Mouse (Mus musculus) neural tube, embryonic 12.5 days (tissue): ENCODE measurements around the gene Lilrb4a. TPM values are rescaled to one million over a fixed set of nuclear protein-coding genes. Genes with fewer than 3 reads are reported as not detected.
"Not testable (repeated sequence)": the region's sequence is repeated elsewhere in the genome, so short reads cannot be mapped to it uniquely, and the experiment has no call there.

Experiments
- ATAC-seq: fragments of 200-750 bp; cut with Nextera tagmentation; 2 replicates; pipeline ENCODE4 v1.8.0; 2017; ENCODE audit warnings: low read depth, mild to moderate bottlenecking, moderate TSS enrichment, moderate library complexity; ENCODE audit not compliant: low FRiP score
- H3K27ac ChIP-seq: fragments of 300-500 bp; sonication (generic); 2 replicates; pipeline ENCODE4 v1.5.1; 2016
- H3K27me3 ChIP-seq: fragments of 300-500 bp; sonication (generic); replicated peaks from 2 replicates; pipeline ENCODE4 v1.6.1; 2016; ENCODE audit warnings: mild to moderate bottlenecking
- H3K36me3 ChIP-seq: fragments of 300-500 bp; sonication (generic); 2 replicates; pipeline ENCODE4 v1.6.1; 2016; ENCODE audit warnings: mild to moderate bottlenecking
- H3K4me1 ChIP-seq: fragments of 300-500 bp; sonication (generic); 2 replicates; pipeline ENCODE4 v1.6.1; 2016
- H3K4me2 ChIP-seq: fragments of 300-500 bp; sonication (generic); replicated peaks from 2 replicates; pipeline ENCODE4 v1.6.1; 2016; ENCODE audit warnings: mild to moderate bottlenecking
- H3K4me3 ChIP-seq: fragments of 300-500 bp; sonication (generic); 2 replicates; pipeline ENCODE4 v1.5.1; 2016
- H3K9ac ChIP-seq: fragments of 300-500 bp; sonication (generic); 2 replicates; pipeline ENCODE4 v1.6.1; 2016; ENCODE audit warnings: mild to moderate bottlenecking
- H3K9me3 ChIP-seq: fragments of 300-500 bp; sonication (generic); 2 replicates; pipeline ENCODE4 v1.6.1; 2016; ENCODE audit warnings: mild to moderate bottlenecking
- WGBS: fragments of 180-500 bp; shearing (Covaris S2); methylation state at CpG from one replicate; pipeline ENCODE4 v1.1.7; 2016; 5-methylcytosine and 5-hydroxymethylcytosine counted together
- polyA plus RNA-seq: library from polyadenylated mRNA; unstranded; fragments of >200 nt; fragmentation: Nextera tagmentation; extraction: Ambion mirVana; gene quantifications from 2 replicates; pipeline ENCODE4 v1.2.1, GENCODE M21; 2016

Gene Lilrb4a
- 1.5 and 1.8 TPM in 2 replicates for polyA plus RNA-seq

DNA sequence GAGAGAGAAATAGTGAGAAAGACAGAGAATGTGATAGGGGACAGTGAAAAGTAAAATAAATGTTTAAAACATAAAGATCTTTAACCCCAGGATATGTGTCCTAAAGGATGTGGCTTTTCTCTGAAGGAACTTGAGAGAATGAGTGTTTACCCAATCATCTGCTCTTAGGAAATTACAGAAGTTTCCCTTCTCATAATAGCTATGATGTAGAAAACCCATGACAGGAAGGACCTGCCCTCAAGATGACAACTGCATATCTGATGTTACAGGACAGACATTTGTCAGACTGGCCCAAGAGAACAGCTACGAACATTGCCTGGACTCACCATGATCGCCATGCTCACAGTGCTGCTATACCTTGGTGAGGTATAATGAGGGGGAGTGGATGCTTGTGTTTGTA lies at the start of gene Lilrb4a:
TSS of gene Lilrb4a (plus strand) at position 266 of the 400 bp plus-strand sequence.
- WGBS: no CpG with 5 or more reads among the region's 2 CpGs
- H3K9me3 ChIP-seq, H3K4me1 ChIP-seq, H3K4me3 ChIP-seq, H3K36me3 ChIP-seq, H3K27me3 ChIP-seq, H3K27ac ChIP-seq, H3K9ac ChIP-seq, ATAC-seq, H3K4me2 ChIP-seq: not testable (repeated sequence)

GRCm38 (mm10) chr10:51451610-51452009 lies 39.1 kb upstream of the Lilrb4a start:
- Histone ChIP-seq H3K9ac (no peak overlapping the region), H3K9me3 (no peaks in the 10 kb centered on the region), H3K4me3 (no peak overlapping the region), H3K36me3 (no peaks in the 10 kb centered on the region), H3K27ac (no peak overlapping the region), H3K27me3 (no peaks in the 10 kb centered on the region), H3K4me1 (no peaks in the 10 kb centered on the region), H3K4me2 (no peak overlapping the region)
- no peak for ATAC-seq
- 83% methylated on average over 4 of the region's 4 CpGs for WGBS

- H3K27me3 ChIP-seq: no peaks in the 10 kb centered on the region
- ATAC-seq: no peak
- no peak overlapping the region for H3K27ac ChIP-seq
- H3K4me3 ChIP-seq: no peak overlapping the region
- H3K4me1 ChIP-seq: no peaks in the 10 kb centered on the region
- H3K4me2 ChIP-seq: no peak overlapping the region
- H3K9ac ChIP-seq: no peak overlapping the region
- H3K9me3 ChIP-seq: no peaks in the 10 kb centered on the region
- no peaks in the 10 kb centered on the region for H3K36me3 ChIP-seq
- 86% methylated on average over 1 of the region's 1 CpGs for WGBS
These were observed 37.0 kb upstream of the Lilrb4a start for GRCm38 (mm10) chr10:51453616-51454298.

- Histone ChIP-seq H3K27ac (no peak overlapping the region), H3K9me3 (no peaks in the 10 kb centered on the region), H3K4me2 (no peak overlapping the region), H3K9ac (no peak overlapping the region), H3K27me3 (no peaks in the 10 kb centered on the region), H3K36me3 (no peaks in the 10 kb centered on the region), H3K4me1 (no peaks in the 10 kb centered on the region), H3K4me3 (no peak overlapping the region)
- no peak for ATAC-seq
- 69% methylated on average over 1 of the region's 1 CpGs for WGBS
These were observed 36.4 kb upstream of the Lilrb4a start for GRCm38 (mm10) chr10:51454365-51454764.

- no peak overlapping the region for H3K4me3 ChIP-seq
- H3K4me2 ChIP-seq: no peak overlapping the region
- no peaks in the 10 kb centered on the region for H3K4me1 ChIP-seq
- WGBS: 88% methylated on average over 1 of the region's 1 CpGs
- no peak overlapping the region for H3K27ac ChIP-seq
- H3K36me3 ChIP-seq: no peaks in the 10 kb centered on the region
- H3K27me3 ChIP-seq: no peaks in the 10 kb centered on the region
- no peak for ATAC-seq
- no peak overlapping the region for H3K9ac ChIP-seq
- no peaks in the 10 kb centered on the region for H3K9me3 ChIP-seq
These were observed 35.0 kb upstream of the Lilrb4a start for GRCm38 (mm10) chr10:51455762-51456161.

- Histone ChIP-seq H3K9ac (no peak overlapping the region), H3K4me2 (no peak overlapping the region), H3K4me3 (no peak overlapping the region), H3K27me3 (no peaks in the 10 kb centered on the region), H3K36me3 (no peaks in the 10 kb centered on the region), H3K27ac (no peak overlapping the region), H3K4me1 (no peaks in the 10 kb centered on the region), H3K9me3 (no peaks in the 10 kb centered on the region)
- ATAC-seq: no peak
- 81% methylated on average over 4 of the region's 4 CpGs for WGBS
These were observed 34.4 kb upstream of the Lilrb4a start for GRCm38 (mm10) chr10:51456369-51456768.

- not testable (repeated sequence) for H3K4me2 ChIP-seq, H3K36me3 ChIP-seq, ATAC-seq, H3K9me3 ChIP-seq, H3K4me3 ChIP-seq, H3K9ac ChIP-seq, H3K27ac ChIP-seq, H3K4me1 ChIP-seq, H3K27me3 ChIP-seq
- 49% methylated on average over 4 of the region's 4 CpGs for WGBS
These were observed 27.0 kb upstream of the Lilrb4a start for GRCm38 (mm10) chr10:51463800-51464199.

GRCm38 (mm10) chr10:51480397-51480796 lies 10.4 kb upstream of the Lilrb4a start, which contains the start of the genes Gm49339 and Lilr4b:
Gene Gm49339 (plus strand): TSS chr10:51480612.
Gene Lilr4b (plus strand): TSS chr10:51480632.
- not testable (repeated sequence) for H3K9ac ChIP-seq, H3K4me3 ChIP-seq, H3K36me3 ChIP-seq, ATAC-seq, H3K4me1 ChIP-seq, H3K27ac ChIP-seq, H3K4me2 ChIP-seq, H3K9me3 ChIP-seq, H3K27me3 ChIP-seq
- WGBS: 94% methylated on average over 1 of the region's 3 CpGs

DNA sequence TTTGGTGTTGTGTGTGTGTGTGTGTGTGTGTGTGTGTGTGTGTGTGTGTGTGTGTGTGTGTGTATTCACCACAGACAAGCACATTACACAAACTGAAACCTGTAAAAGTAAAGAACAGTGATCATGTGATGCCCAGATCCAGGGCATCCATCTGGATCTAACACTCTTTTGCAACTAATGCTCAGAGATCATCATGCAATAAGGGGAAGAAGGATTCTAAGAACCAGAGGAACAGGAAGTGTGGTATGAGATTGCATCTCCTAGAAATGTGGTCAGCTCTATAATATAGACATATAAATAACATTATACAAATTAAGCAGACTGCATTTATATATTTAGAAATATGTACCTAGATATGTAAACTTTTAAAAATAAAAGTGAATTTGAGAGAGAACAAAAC lies 29.3 kb downstream of the Lilrb4a start:
- H3K9ac ChIP-seq: no peak overlapping the region
- H3K4me2 ChIP-seq: no peak overlapping the region
- no peak overlapping the region for H3K4me3 ChIP-seq
- H3K27me3 ChIP-seq: no peaks in the 10 kb centered on the region
- no peak for ATAC-seq
- no peaks in the 10 kb centered on the region for H3K4me1 ChIP-seq
- H3K9me3 ChIP-seq: no peaks in the 10 kb centered on the region
- H3K36me3 ChIP-seq: no peaks in the 10 kb centered on the region
- no peak overlapping the region for H3K27ac ChIP-seq

DNA sequence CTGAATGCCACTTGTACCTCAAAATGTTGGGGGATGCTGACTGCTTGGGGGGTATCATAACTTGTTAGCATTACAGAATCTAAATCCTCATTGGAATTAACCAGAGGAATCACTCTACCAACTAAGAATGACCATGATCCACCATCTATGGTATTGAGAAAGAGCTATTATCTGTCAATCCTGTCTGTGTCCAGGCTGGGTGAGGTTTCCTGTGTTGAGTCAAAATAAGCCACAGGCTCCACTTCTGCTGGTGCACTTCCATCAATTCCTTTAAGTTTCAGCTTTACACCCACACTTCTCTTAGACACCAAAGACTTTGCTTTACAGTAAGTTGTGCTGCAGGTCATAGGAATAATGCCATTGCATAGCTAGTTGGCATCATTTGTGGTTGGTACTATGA lies 30.7 kb downstream of the Lilrb4a start:
- H3K27me3 ChIP-seq: no peaks in the 10 kb centered on the region
- H3K4me3 ChIP-seq: no peak overlapping the region
- H3K36me3 ChIP-seq: no peaks in the 10 kb centered on the region
- no peaks in the 10 kb centered on the region for H3K4me1 ChIP-seq
- no peaks in the 10 kb centered on the region for H3K9me3 ChIP-seq
- no peak for ATAC-seq
- no peak overlapping the region for H3K9ac ChIP-seq
- no peak overlapping the region for H3K4me2 ChIP-seq
- no peak overlapping the region for H3K27ac ChIP-seq

DNA sequence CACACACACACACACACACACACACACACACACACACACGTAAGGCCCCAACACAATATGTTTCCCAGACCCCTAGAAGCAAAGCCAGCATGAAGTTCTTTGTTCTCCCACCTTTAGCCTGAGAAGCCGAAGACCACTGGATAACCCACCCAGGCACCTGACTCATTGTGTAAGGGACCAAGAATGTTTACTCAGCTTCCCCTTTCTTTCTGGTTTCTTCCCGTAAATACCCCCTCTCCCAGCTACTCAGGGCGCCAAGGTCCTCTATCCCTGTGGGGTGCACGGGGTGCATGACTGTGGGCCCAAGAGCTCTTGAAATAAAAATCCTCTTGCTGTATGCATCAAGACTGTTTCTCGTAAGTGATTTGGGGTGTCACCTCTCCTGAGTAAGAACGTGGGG lies 35.3 kb downstream of the Lilrb4a start:
- Histone ChIP-seq H3K4me1 (no peaks in the 10 kb centered on the region), H3K4me2 (no peak overlapping the region), H3K9me3 (no peaks in the 10 kb centered on the region), H3K36me3 (no peaks in the 10 kb centered on the region), H3K4me3 (no peak overlapping the region), H3K27me3 (no peaks in the 10 kb centered on the region), H3K27ac (no peak overlapping the region), H3K9ac (no peak overlapping the region)
- WGBS: 77% methylated on average over 7 of the region's 7 CpGs
- no peak for ATAC-seq

- Histone ChIP-seq H3K36me3 (no peaks in the 10 kb centered on the region), H3K27ac (no peak overlapping the region), H3K27me3 (no peaks in the 10 kb centered on the region), H3K4me1 (no peaks in the 10 kb centered on the region), H3K4me3 (no peak overlapping the region), H3K9me3 (no peaks in the 10 kb centered on the region), H3K9ac (no peak overlapping the region), H3K4me2 (no peak overlapping the region)
- ATAC-seq: no peak
- 91% methylated on average over 4 of the region's 4 CpGs for WGBS
These were observed 35.9 kb downstream of the Lilrb4a start for GRCm38 (mm10) chr10:51526633-51527032.

GRCm38 (mm10) chr10:51528840-51529434 lies 38.2 kb downstream of the Lilrb4a start:
- Histone ChIP-seq H3K4me1 (no peaks in the 10 kb centered on the region), H3K4me2 (no peak overlapping the region), H3K9me3 (no peaks in the 10 kb centered on the region), H3K27ac (no peak overlapping the region), H3K4me3 (no peak overlapping the region), H3K36me3 (no peaks in the 10 kb centered on the region), H3K9ac (no peak overlapping the region), H3K27me3 (no peaks in the 10 kb centered on the region)
- no peak for ATAC-seq
- 78% methylated on average over 8 of the region's 8 CpGs for WGBS
